Mouse (Mus musculus) embryonic facial prominence, embryonic 15.5 days (tissue): ENCODE results near the gene Tmem150c. TPM values are rescaled to one million over a fixed set of nuclear protein-coding genes. Genes with fewer than 3 reads are reported as not detected.

ENCODE experiments used
- ATAC-seq: fragments of 200-750 bp; cut with Nextera tagmentation; 2 replicates; pipeline ENCODE4 v1.8.0; 2017; ENCODE audit warnings: low read depth, moderate TSS enrichment; ENCODE audit not compliant: insufficient number of reproducible peaks, low FRiP score, low TSS enrichment
- H3K27ac ChIP-seq: fragments of 300-500 bp; sonication (generic); replicated peaks from 2 replicates; pipeline ENCODE4 v1.5.1; 2015; ENCODE audit warnings: mild to moderate bottlenecking, inconsistent platforms
- H3K27me3 ChIP-seq: fragments of 300-500 bp; sonication (generic); 2 replicates; pipeline ENCODE4 v1.6.1; 2015; ENCODE audit warnings: inconsistent platforms
- H3K36me3 ChIP-seq: fragments of 300-500 bp; sonication (generic); 2 replicates; pipeline ENCODE4 v1.6.1; 2015; ENCODE audit warnings: mild to moderate bottlenecking, inconsistent platforms
- H3K4me1 ChIP-seq: fragments of 300-500 bp; sonication (generic); 2 replicates; pipeline ENCODE4 v1.6.1; 2015; ENCODE audit warnings: inconsistent platforms
- H3K4me2 ChIP-seq: fragments of 300-500 bp; sonication (generic); replicated peaks from 2 replicates; pipeline ENCODE4 v1.6.1; 2015; ENCODE audit warnings: mild to moderate bottlenecking, inconsistent platforms
- H3K4me3 ChIP-seq: fragments of 300-500 bp; sonication (generic); replicated peaks from 2 replicates; pipeline ENCODE4 v1.5.1; 2015; ENCODE audit warnings: mild to moderate bottlenecking, inconsistent platforms
- H3K9ac ChIP-seq: fragments of 300-500 bp; sonication (generic); 2 replicates; pipeline ENCODE4 v1.6.1; 2015; ENCODE audit warnings: inconsistent platforms
- H3K9me3 ChIP-seq: fragments of 300-500 bp; sonication (generic); replicated peaks from 2 replicates; pipeline ENCODE4 v1.6.1; 2016; ENCODE audit warnings: inconsistent platforms
- WGBS: fragments of 180-500 bp; shearing (Covaris S2); methylation state at CpG from one replicate; pipeline ENCODE4 v1.1.7; 2015; 5-methylcytosine and 5-hydroxymethylcytosine counted together
- polyA plus RNA-seq: library from polyadenylated mRNA; unstranded; fragments of >200 nt; fragmentation: Nextera tagmentation; extraction: Ambion mirVana; gene quantifications from 2 replicates; pipeline ENCODE4 v1.2.1, GENCODE M21; 2015

The Tmem150c gene
- polyA plus RNA-seq, 1 experiment from 2014 or later = 6.2 TPM

DNA sequence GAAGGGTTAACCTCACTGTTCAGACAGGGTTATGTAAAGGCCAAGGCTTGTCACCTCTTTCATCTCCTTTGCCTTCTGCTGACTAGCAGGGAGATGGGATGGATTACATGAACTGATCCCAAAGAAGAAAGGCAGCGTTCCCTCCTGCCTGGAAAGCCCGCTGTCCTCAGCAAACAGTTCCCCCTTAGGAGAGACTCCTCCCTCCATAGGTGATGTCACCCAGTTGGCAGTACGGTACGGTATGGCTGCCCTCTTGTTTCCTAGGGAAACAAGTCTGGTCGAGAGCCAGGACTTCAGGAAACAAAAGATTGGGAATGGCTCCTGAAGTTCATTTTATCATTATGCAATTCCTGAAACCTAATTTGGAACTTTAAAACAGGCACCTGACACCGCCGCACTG, 111.7 kb downstream of the Tmem150c start:
- no peaks in the 10 kb centered on the region for H3K27me3 ChIP-seq
- H3K4me2 ChIP-seq = no peak overlapping the region
- ATAC-seq = no peak
- no peak overlapping the region for H3K9ac ChIP-seq
- H3K27ac ChIP-seq = no peak overlapping the region
- no peak overlapping the region for H3K4me3 ChIP-seq
- no peaks in the 10 kb centered on the region for H3K36me3 ChIP-seq
- H3K9me3 ChIP-seq = no peaks in the 10 kb centered on the region
- WGBS = 62% methylated on average over 7 of the region's 7 CpGs
- peaks cover 26% of the 10 kb centered on the region for H3K4me1 ChIP-seq

DNA sequence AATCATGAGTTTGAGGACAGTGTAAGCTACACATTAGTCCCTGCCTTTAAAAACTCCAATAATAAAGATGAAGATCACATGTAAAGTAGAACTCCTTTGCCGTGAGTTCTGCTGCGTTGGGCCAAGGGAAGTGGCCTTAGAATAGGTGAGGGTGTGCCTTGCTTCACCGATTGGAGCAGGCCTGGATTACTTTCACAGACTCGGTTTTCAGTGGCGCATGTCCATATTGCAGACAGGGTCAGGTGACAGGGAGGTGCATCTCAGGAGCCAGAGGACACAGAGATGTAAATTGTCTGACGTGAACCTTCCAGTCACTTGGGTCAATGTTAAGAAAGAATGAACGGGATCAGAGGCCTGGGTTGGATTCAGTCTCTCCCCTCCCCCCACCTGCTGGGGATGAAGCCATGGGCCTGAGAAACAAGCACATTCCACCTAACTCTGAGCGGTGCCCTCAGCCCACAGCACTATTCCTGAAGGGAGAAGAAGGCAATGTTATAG, 112.4 kb downstream of the Tmem150c start:
- WGBS = 65% methylated on average over 8 of the region's 8 CpGs
- H3K9me3 ChIP-seq = no peaks in the 10 kb centered on the region
- no peak overlapping the region for H3K27ac ChIP-seq
- no peak overlapping the region for H3K9ac ChIP-seq
- peaks cover 26% of the 10 kb centered on the region for H3K4me1 ChIP-seq
- no peak for ATAC-seq
- no peak overlapping the region for H3K4me3 ChIP-seq
- no peaks in the 10 kb centered on the region for H3K27me3 ChIP-seq
- no peak overlapping the region for H3K4me2 ChIP-seq
- H3K36me3 ChIP-seq = no peaks in the 10 kb centered on the region

DNA sequence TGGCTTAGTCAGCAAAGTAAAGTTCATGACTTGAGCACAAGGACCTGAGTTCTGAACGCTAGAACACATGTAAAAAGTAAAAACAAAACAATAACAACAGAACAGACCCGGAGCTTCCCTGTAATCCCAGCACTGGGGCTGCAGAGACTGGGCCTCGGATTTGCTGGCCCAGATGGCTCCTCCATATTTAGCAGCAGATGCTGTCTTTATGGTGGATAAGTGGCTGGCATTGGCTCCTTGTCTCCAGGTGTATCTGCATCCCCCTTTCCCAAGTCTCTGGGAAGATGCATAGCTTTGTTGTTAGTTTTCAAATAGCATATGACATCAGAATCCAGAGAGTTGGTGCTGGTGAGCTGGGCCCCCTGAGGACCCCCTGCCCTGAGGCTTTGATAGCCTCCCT, 113.5 kb downstream of the Tmem150c start:
- Histone ChIP-seq H3K4me3 (no peak overlapping the region), H3K27me3 (no peaks in the 10 kb centered on the region), H3K4me2 (no peak overlapping the region), H3K9me3 (no peaks in the 10 kb centered on the region), H3K4me1 (peaks cover 26% of the 10 kb centered on the region), H3K27ac (no peak overlapping the region), H3K36me3 (no peaks in the 10 kb centered on the region), H3K9ac (no peak overlapping the region)
- no peak for ATAC-seq
- WGBS = 80% methylated on average over 3 of the region's 3 CpGs

DNA sequence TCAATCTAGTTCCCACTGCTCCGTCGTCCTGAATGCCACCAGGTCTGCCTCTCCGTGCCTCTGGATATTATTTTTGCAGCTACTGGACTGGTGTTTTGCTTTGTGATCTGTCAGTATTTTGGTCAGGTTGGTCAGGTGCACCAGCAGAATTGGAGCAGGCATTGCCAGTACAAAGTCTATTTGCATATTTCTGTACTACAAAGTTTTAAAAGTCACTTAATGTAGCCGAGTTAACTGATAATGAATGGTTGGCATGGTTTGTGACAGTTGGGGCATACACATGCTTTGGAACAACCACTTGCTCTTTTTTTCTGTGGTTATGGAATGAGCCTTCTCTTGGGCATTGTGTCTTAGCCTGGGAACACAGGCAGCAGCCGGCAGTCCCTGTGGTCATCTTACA, 115.0 kb downstream of the Tmem150c start:
- Histone ChIP-seq H3K4me2 (no peak overlapping the region), H3K36me3 (no peaks in the 10 kb centered on the region), H3K9me3 (no peaks in the 10 kb centered on the region), H3K9ac (no peak overlapping the region), H3K4me3 (no peak overlapping the region), H3K4me1 (peaks cover 32% of the 10 kb centered on the region), H3K27ac (no peak overlapping the region; the same call in 1 of the 2 replicates), H3K27me3 (no peaks in the 10 kb centered on the region)
- 77% methylated on average over 5 of the region's 5 CpGs for WGBS
- no peak for ATAC-seq

DNA sequence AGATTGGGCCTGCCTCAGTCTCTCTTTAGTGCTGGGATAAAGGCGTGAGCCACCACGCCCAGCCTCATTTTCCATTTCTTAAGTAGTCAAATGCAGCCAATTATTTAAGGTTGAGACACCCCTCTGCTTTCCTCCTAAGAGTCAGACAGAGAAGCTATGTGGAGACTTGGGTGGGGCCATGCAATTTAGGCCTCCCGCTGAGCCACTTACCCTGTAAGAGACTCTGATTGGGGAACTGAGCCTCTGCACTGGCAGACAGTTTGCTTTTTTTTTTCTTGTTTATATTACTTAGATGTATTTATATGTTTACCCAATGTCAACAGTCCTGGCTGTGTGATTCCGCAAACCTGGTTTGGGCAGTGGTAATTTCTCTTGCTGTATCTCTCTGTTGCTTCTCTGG, 115.6 kb downstream of the Tmem150c start:
- H3K36me3 ChIP-seq = no peaks in the 10 kb centered on the region
- WGBS = 71% methylated on average over 4 of the region's 4 CpGs

DNA sequence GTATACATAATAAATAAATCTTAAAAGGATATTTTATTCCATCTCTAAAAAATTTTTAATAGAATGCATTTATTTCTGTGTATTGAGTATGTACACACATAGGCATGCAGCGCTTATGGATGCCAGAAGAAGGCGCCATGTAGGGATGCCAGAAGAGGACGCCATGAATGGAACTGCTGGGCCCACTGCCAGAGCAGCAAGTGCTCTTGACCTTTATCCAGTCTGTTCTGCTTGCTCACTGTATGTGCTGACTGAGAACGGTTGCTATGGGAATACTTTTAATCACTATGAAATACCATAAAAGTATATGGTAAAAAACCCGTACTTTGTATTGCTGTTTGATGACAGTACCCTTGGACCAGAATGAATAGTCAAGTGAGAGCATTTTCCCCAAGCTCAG, 116.2 kb downstream of the Tmem150c start:
- no peaks in the 10 kb centered on the region for H3K9me3 ChIP-seq
- no peak overlapping the region for H3K4me2 ChIP-seq
- no peak overlapping the region for H3K4me3 ChIP-seq
- 82% methylated on average over 5 of the region's 5 CpGs for WGBS
- peaks cover 30% of the 10 kb centered on the region for H3K4me1 ChIP-seq
- H3K9ac ChIP-seq = no peak overlapping the region
- H3K27ac ChIP-seq = peak overlapping the region; percentile 36; the same call in 1 of the 2 replicates
- no peaks in the 10 kb centered on the region for H3K27me3 ChIP-seq
- H3K36me3 ChIP-seq = no peaks in the 10 kb centered on the region
- no peak for ATAC-seq

More for the DNA sequence above, 115.6 kb downstream of the Tmem150c start:
- Histone ChIP-seq H3K9ac (no peak overlapping the region), H3K4me3 (no peak overlapping the region), H3K4me1 (peaks cover 32% of the 10 kb centered on the region), H3K9me3 (no peaks in the 10 kb centered on the region), H3K27me3 (no peaks in the 10 kb centered on the region), H3K4me2 (no peak overlapping the region), H3K27ac (peak overlapping the region; percentile 36)
- no peak for ATAC-seq

DNA sequence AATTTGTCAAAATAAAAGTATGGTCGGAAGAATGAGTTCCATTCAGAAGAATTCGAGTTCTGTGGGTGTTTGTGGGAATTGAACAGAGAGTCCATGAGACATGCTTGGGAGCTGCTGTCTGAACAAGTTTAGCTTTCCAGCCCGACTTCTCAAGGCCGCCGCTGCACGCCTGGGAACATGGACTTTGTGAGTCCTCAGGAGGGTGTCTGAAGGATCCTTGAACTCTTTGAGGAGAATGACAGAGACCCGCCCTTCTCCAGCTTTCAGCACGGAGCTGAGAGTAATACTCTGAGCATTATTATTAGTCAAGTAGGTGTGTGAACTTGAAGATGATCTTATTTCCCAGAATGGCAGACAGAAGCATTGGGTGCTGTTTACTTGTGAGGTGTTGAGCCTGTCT, 117.1 kb downstream of the Tmem150c start:
- no peaks in the 10 kb centered on the region for H3K27me3 ChIP-seq
- no peak overlapping the region for H3K4me3 ChIP-seq
- no peak overlapping the region for H3K27ac ChIP-seq
- no peaks in the 10 kb centered on the region for H3K9me3 ChIP-seq
- H3K9ac ChIP-seq = no peak overlapping the region
- H3K4me2 ChIP-seq = no peak overlapping the region
- no peaks in the 10 kb centered on the region for H3K36me3 ChIP-seq
- WGBS = 84% methylated on average over 8 of the region's 8 CpGs
- no peak for ATAC-seq
- H3K4me1 ChIP-seq = peaks cover 30% of the 10 kb centered on the region

DNA sequence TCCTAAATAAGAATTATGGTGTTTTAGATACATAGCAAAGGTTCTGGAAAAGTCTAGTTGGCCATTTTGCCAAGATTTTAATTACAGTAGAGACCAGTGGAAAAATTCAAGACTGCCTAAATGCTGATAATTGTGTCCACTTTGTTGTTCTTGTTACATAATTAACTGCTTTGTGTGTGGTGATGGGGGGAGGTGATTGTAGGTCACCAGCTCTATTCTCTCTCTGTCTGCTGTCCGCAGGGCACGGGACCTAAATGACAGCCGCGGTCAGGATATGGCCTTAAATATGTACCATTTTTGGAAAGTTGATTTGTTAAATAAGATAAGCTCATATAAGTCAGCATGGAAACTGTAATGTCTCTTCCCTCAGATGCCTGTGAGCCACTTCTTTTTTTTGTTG, 118.3 kb downstream of the Tmem150c start:
- H3K4me2 ChIP-seq = peak overlapping the region; percentile 83; the same call in 1 of the 2 replicates
- H3K36me3 ChIP-seq = peaks cover 2% of the 10 kb centered on the region; the same call in 1 of the 2 replicates
- H3K9ac ChIP-seq = no peak overlapping the region
- H3K9me3 ChIP-seq = no peaks in the 10 kb centered on the region
- ATAC-seq = no peak
- H3K4me1 ChIP-seq = peaks cover 32% of the 10 kb centered on the region
- H3K27me3 ChIP-seq = no peaks in the 10 kb centered on the region
- H3K27ac ChIP-seq = no peak overlapping the region
- no peak overlapping the region; the same call in 1 of the 2 replicates for H3K4me3 ChIP-seq
- 78% methylated on average over 4 of the region's 4 CpGs for WGBS

DNA sequence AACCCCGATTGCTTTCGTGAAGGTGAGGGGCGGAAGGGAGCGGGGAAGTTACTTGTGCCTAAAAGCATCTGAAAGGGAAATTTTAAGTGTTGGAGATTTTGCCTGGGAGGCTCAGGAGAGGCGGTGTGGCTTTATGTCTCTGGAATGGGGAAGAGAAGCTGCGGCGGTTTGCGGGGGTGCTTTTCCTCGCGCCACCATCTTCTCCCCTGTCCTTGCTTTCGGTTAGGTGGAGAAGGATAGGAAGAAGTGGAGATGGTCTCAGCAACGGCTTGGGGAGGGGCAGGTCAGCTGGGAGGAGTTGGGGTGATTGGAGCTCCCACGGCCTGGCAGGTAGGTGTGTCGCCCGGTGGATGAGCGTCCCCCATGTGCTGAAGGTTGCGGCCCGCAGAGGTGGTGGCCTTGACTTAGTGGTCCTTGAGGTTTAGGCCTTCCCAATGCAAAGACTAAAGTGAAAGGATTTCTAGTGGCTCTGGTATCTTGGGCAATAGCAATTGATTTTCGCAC, 119.3 kb downstream of the Tmem150c start:
- peak overlapping the region; percentile 80 for H3K9ac ChIP-seq
- peaks cover 34% of the 10 kb centered on the region for H3K4me1 ChIP-seq
- ATAC-seq = no peak
- no peaks in the 10 kb centered on the region for H3K9me3 ChIP-seq
- under 1% methylated on average over 19 of the region's 19 CpGs for WGBS
- H3K27ac ChIP-seq = peak overlapping the region; percentile 99
- peak overlapping the region; percentile 98 for H3K4me3 ChIP-seq
- peaks cover 5% of the 10 kb centered on the region for H3K36me3 ChIP-seq
- peak overlapping the region; percentile 83 for H3K4me2 ChIP-seq
- no peaks in the 10 kb centered on the region for H3K27me3 ChIP-seq

DNA sequence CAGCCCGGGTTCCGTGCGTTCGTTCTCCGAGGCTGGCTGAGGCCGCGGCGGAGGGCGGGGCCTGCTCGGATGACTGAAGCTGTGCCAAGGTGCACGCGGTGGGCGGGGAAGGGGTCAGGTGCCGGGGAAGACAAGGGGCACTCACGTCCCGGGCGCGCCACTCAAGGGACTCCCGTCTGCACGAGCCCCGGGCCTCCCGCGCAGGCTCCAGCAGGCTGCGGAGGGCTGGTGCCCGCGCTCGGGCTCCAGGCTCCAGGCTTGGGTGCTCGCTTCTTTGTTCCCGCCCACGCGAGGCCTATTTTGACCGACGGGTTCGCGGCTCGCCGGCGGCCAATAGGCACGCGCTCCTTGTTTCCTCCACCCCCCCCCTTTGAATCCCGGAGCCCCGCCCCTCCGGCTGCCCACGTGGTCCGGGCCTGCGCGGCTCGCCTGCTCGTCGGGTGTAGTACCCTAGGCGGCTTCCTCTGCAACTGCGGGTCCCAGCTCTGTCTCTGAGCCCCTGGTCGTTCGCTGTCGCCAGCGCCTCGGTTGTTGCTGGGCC, 119.9 kb downstream of the Tmem150c start, which contains the start of the genes Hnrnpdl and Enoph1:
TSS of gene Hnrnpdl (minus strand) at position 63 of the 541 bp plus-strand sequence.
TSS of gene Enoph1 (plus strand) at position 384 of the 541 bp plus-strand sequence.
- Histone ChIP-seq H3K4me2 (peak within 1 kb of the TSS; percentile 83), H3K9ac (peak within 1 kb of the TSS; percentile 98), H3K27ac (peak within 1 kb of the TSS; percentile 99), H3K36me3 (peaks cover 9% of the 10 kb centered on the region), H3K4me3 (peak within 1 kb of the TSS; percentile 98), H3K9me3 (no peaks in the 10 kb centered on the region), H3K4me1 (peaks cover 38% of the 10 kb centered on the region), H3K27me3 (no peaks in the 10 kb centered on the region)
- 1% methylated on average over 54 of the region's 57 CpGs for WGBS
- peak; percentile 92 for ATAC-seq

DNA sequence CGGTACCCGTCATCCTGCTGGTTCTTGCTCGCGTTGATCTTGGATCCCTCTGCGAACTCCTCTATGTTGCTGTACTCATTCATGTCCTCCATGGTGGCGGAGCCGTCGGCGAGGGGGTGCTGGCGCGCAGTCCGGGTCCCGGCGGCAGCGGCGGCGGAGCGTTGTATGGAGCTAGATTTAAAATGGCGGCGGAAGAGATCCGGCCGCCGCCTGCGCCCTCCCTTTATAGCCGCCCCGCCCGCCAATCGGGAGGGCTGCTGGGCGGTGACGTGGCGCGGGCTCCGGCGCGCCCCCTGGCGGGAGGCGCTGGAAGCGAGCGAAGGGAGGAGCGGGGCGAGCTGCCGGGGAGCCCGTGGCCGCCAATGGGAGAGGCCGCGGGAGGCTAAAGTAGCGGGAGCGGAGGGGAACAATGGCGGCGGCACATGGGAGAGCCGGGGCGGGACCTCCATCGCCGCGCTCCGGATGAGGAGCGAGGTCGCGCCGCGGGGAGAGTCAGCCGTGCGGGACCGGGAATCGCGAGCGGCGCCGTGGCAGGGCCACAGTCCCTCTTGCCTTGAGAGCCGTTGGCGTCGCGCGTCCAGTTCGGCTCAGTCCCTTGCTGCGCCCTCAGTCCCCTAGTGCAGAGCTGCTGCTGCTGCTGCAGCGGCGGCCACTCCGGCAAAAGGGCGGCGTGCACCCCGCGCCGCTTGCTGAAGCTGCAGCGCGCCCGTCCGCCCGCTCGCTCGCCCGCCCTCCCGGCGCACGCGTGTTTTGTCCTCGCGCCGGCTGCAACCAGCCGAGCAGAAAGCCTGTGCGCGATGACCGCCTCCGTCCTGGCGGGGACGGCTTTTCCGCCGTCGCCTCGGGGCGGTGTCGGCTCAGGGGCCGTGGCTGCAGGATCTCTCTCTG, 120.7 kb downstream of the Tmem150c start:
- peak overlapping the region; percentile 98 for H3K9ac ChIP-seq
- peak overlapping the region; percentile 99 for H3K27ac ChIP-seq
- ATAC-seq = peak; percentile 84
- peaks cover 16% of the 10 kb centered on the region for H3K36me3 ChIP-seq
- peaks cover 32% of the 10 kb centered on the region for H3K4me1 ChIP-seq
- under 1% methylated on average over 98 of the region's 113 CpGs for WGBS
- peak overlapping the region; percentile 98 for H3K4me3 ChIP-seq
- H3K4me2 ChIP-seq = peak overlapping the region; percentile 83
- H3K9me3 ChIP-seq = no peaks in the 10 kb centered on the region
- H3K27me3 ChIP-seq = no peaks in the 10 kb centered on the region
